ENCODE assay signal across 8 mouse cellular contexts in the genomic region with DNA sequence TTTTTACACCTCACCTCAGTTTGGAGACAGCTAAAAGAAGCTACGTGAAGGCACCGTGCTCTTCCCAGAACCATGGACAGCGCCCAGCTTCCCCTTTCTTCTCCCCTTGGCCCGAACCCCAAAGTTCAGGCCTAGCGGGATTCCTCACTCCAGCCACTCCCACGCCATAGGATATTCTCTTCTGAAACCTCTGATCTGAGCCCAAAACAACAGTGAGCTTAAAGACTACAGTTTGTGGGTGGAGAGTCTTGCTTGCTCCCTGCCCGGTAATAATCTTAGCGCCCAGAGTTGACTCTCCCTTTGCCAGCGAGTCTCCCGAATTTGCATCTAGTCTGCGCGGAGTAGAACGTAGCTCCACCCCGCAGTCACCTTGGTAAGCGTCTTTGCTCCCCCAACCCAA. TPM values are rescaled to one million over a fixed set of nuclear protein-coding genes. Genes with fewer than 3 reads are reported as not detected.
DNase-seq lines count a peak whose midpoint lies in the region; ATAC-seq and TF ChIP-seq lines count a peak whose summit lies in the region.

No protein-coding gene starts in this region.

- peaks cover 51% of the 10 kb centered on the region for H3K27me3 ChIP-seq in forebrain, embryonic 12.5 days

- ATAC-seq in forebrain, embryonic 12.5 days (ENCODE audit: low FRiP score): peak; percentile 39; the same call in 1 of the 2 replicates
- no peak for ATAC-seq in megakaryocyte, adult 5-6 weeks (ENCODE audit: poor library complexity, severe bottlenecking)

- H3K36me3 ChIP-seq in forebrain, embryonic 12.5 days (replicated peaks): no peaks in the 10 kb centered on the region

- intact Hi-C loops in left cerebral cortex, postnatal 36 days (cut with DNase I): loop anchor here (10.0 kb wide), 4 partner anchors 277 to 1367 kb away; no protein-coding TSS in a partner anchor
- intact Hi-C loops in gastrocnemius, adult 2 months (cut with DNase I): no loop called here

- H3K4me2 ChIP-seq in forebrain, embryonic 12.5 days: peak overlapping the region; percentile 53

- peak overlapping the region; percentile 24 for H3K4me3 ChIP-seq in forebrain, embryonic 12.5 days (replicated peaks)
- no peak overlapping the region for H3K4me3 ChIP-seq in gastrocnemius, adult 2 months

- peaks cover 13% of the 10 kb centered on the region; the same call in 1 of the 2 replicates for H3K4me1 ChIP-seq in forebrain, embryonic 12.5 days

- peak overlapping the region; percentile 89 for H3K27ac ChIP-seq in forebrain, embryonic 12.5 days
- no peak overlapping the region for H3K27ac ChIP-seq in gastrocnemius, adult 2 months

- TF ChIP-seq CTCF in gastrocnemius, adult 2 months (IDR thresholded peaks at IDR 0.05): no peak

- peak; percentile 64 for DNase-seq in kidney, postnatal 10 days
- DNase-seq in kidney, adult 8-10 months: no peak
- peak; percentile 31 for DNase-seq in adipocyte (ENCODE audit: low spot score)
- peak; percentile 23 for DNase-seq in lung, postnatal 36 days
- DNase-seq in left cerebral cortex, postnatal 36 days (ENCODE audit: low spot score in 2 of 2): no peak
- no peak for DNase-seq in gastrocnemius, adult 2 months

- H3K9me3 ChIP-seq in forebrain, embryonic 12.5 days: no peaks in the 10 kb centered on the region

- peak overlapping the region; percentile 55 for H3K9ac ChIP-seq in forebrain, embryonic 12.5 days

- WGBS in forebrain, embryonic 12.5 days: under 1% methylated on average over 15 of the region's 15 CpGs

RNA-seq across cellular contexts. Expression of a gene that starts 28.2 kb away (rescaled TPM):
- 86.3 and 113 TPM in 2 replicates for polyA plus RNA-seq in forebrain, embryonic 12.5 days (2016; fragmentation: Nextera tagmentation; extraction: Ambion mirVana)
- not detected in 2 replicates for total RNA-seq in megakaryocyte, adult 5-6 weeks (2015)
- total RNA-seq in megakaryocyte, adult 5-6 weeks (2017): not detected in 2 replicates
- 100 to 1,000 TPM; 128 to 130 TPM for total RNA-seq in left cerebral cortex, postnatal 36 days (2021)
- under 1 TPM; 0.41 to 0.56 TPM for total RNA-seq in gastrocnemius, adult 2 months (2021)

Comparison
In these comparisons a context has a peak if more than half of its experiments do, and no peak if none do; other contexts are left out.
1. DNase-seq: peak in kidney, postnatal 10 days (single experiment), adipocyte (single experiment) and lung, postnatal 36 days (single experiment); none in kidney, adult 8-10 months (0 of 2), left cerebral cortex, postnatal 36 days (0 of 2) and gastrocnemius, adult 2 months (single experiment).
2. RNA of a gene that starts 28.2 kb away (total RNA-seq): 128 to 130 TPM in left cerebral cortex, postnatal 36 days; 0.41 to 0.56 TPM in gastrocnemius, adult 2 months and not detected in megakaryocyte, adult 5-6 weeks; every median in the first group is over 10 times any median in the second.